Mouse (Mus musculus) induced T-regulatory cell, adult 2 months (primary cell): Measurements from ENCODE around the gene Mmp2.
"Not testable (repeated sequence)": the region's sequence is repeated elsewhere in the genome, so short reads cannot be mapped to it uniquely, and the experiment has no call there.

ENCODE experiments used
- DNase-seq: peaks from one replicate; pipeline ENCODE4 v3.0.0-alpha.2; 2012; ENCODE audit warnings: low read depth

Mmp2 gene

GRCm38 (mm10) chr8:92827243-92828034 is at the start of gene Mmp2:
Gene Mmp2, plus strand, starts transcription at chr8:92827291.
- no peak for DNase-seq

GRCm38 (mm10) chr8:92780976-92781375 is 46.1 kb upstream of the Mmp2 start:
- no peak for DNase-seq

DNA sequence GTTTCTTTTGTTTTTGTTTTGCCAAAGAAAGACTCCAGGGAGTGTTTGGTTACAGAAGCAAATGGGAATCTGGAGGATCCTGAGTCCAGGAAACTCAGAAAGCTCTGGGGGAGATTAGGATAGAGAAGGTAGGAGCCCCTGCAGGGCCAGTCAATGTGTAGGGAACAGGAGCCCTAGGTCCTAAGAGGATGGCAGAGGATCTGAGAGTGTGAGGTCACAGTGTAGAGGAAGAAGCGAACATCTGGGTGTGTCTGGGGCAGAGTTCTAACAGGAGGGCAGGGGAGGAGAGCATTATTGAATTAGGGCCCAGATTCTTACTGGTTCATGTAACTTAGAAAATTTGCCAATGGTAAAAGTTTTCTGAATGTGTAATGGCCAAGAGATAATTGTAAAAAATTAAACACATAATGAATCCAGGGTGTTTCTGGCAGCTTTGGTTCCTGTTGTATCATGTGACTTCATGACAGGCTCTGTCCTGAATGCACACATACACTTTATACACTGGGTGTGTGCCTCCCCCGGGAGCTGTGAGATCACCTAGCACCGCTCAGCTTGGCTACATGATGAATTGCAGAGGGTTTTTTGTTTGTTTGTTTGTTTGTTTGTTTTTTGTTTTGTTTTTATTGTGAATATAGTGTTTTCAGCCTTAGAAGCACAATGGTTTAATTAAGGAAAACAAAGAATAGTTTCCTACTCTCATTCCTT is 43.0 kb upstream of the Mmp2 start:
- DNase-seq, result no peak

DNA sequence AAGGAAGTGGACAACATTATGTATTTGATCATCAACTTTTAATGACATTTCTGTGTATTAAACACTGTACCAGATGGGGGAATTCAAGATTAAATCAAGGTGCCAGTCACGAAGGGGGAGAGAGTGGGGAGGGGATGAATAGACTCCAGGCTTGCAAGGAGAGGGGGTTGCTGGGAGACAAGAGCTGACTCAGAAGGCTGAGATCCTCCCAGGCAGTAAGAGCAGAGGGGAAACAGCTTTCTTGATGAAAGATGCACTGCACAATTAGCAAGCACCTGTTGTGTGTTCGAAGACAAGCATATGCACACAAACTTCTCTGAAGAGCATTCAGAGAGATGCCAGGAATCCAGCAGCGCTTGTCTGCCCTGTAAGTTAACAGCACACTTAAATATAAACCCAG is 36.3 kb upstream of the Mmp2 start:
- DNase-seq, result no peak

GRCm38 (mm10) chr8:92791999-92792398 is 35.1 kb upstream of the Mmp2 start:
- not testable (repeated sequence) for DNase-seq

- no peak for DNase-seq
Observed at GRCm38 (mm10) chr8:92793852-92794580, 33.1 kb upstream of the Mmp2 start.

GRCm38 (mm10) chr8:92797527-92797931 is 29.6 kb upstream of the Mmp2 start:
- no peak for DNase-seq

GRCm38 (mm10) chr8:92799406-92799805 is 27.7 kb upstream of the Mmp2 start:
- no peak for DNase-seq

GRCm38 (mm10) chr8:92801231-92801630 is 25.9 kb upstream of the Mmp2 start:
- DNase-seq, result no peak

DNA sequence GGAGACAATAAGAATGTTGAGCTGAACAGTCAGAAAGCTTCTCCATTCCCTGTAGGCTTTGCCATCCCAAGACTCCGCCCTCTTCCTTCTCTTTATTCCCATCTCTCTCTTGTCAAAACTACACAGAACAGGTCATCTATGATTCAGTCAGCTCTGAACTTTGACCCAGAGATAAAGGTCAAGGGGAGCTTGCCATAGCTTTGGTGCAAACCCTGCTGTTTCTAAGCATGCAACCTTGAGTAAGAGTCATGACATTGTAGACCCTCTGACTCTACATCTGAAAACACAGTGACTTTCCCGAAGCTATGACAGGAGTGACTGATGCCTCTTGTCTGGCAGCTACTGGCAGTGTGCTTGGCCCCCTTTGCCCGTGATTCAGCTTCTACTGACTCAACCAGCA is 24.5 kb upstream of the Mmp2 start:
- DNase-seq, result no peak

GRCm38 (mm10) chr8:92812773-92813172 is 14.3 kb upstream of the Mmp2 start:
- DNase-seq, result no peak

DNA sequence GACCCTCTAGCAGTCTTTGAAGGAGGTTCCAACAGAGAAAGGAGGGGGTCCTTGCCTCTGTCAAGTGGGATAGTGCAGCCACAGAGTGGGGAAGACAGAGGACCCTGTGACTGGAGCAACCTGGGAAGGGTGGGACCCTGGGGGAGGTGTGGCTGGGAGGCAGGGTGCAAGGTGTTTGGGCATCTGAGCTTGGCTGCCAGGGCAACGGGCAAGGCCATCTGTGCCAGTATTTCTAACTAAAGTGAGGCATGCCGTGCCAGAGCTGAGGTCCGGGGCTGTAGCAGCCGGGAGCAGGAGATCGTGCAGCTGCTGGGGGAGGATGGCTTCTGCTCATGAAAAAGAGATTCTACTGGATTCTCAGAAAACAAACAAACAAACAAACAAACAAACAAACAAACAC is 11.4 kb upstream of the Mmp2 start:
- DNase-seq, result no peak

DNA sequence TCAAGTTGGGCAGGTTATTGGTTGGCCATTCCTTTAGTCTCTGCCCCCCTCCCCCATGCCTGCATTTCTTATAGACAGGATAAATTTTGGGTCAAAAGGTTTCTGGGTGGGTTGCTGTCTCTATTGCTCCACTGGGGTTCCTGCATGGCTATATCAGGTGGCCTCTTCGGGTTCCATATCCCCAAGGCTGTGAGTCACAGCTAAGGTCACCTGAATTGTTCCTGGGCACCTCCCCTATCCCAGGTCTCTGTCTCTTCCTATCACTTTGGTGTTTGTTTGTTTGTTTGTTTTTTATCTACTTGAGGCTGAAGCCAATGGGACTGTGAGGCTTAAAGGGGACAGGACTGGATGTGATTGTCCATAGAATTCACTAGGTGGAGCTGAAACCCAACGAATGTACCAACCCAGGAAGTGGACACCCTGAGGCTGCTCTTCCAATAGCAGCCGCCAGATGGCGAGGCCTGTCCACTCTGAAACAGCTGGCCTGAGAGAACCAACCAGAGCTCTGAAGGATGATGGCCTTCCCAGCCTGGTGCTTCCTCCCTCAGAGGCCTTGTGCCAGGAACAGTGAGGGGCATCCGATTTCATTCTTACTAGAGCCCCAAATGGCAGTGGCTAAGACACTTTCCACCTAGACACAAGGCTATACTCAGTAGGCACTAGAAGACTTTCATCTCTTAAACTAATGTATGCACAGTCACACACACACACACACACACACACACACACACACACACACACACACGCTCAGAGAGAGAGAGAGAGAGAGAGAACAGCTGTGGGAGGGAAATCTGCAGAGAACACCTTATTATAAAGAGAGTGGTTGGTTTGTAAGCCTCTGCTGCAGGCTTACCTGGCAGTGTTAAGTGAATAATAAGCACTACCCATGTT is 8.9 kb upstream of the Mmp2 start:
- peak; percentile 36 for DNase-seq

- DNase-seq, result no peak
Observed at GRCm38 (mm10) chr8:92821151-92821550, 5.9 kb upstream of the Mmp2 start.

DNA sequence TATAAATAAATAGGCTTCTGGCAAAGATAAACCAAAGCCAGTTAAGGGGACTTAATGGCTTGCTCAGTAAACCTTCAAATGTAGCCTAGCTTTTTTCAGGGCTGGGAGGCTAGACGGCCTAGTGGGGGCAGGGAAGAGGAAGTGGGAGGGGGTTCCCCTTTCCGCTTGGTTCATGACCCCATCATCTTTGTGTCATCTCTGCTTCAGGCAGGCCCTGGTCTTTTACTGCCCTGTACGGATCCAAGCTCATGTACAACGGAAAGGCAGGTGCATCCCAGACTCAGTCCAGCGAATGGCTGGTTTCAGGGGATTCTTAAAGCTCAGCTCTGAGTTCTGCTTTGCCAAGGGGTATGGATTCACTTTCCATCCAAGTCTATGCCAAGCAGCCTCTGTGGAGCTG is 4.7 kb upstream of the Mmp2 start:
- no peak for DNase-seq

- no peak for DNase-seq
Observed at GRCm38 (mm10) chr8:92825991-92826390, 1.1 kb upstream of the Mmp2 start.

DNA sequence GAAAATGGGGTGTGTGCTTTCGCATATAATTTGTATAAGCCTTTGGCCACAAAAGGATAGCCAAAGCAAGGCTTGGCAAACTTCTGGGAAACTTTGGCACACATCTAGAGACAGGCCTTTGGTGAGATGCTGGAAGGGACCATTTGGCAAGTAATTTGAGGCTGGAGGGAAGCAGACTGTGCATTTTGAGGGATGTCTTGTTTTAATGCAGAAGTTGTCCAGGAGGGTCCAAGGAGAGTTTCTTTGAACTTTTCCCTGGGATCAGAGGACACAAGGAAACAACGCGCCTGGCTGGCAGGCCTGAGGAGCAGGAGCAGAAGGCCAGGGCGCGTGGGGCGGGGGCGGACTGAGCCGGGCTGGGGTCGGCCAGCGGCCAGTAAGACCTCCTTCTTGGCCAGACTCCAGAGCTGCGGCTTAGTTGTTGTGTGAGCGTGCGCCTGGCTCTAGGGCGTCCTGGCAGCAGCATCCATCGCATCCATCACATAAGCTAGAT is 1.2 kb downstream of the Mmp2 start:
- no peak for DNase-seq

GRCm38 (mm10) chr8:92834065-92834731 is 7.1 kb downstream of the Mmp2 start:
- DNase-seq, result no peak

DNA sequence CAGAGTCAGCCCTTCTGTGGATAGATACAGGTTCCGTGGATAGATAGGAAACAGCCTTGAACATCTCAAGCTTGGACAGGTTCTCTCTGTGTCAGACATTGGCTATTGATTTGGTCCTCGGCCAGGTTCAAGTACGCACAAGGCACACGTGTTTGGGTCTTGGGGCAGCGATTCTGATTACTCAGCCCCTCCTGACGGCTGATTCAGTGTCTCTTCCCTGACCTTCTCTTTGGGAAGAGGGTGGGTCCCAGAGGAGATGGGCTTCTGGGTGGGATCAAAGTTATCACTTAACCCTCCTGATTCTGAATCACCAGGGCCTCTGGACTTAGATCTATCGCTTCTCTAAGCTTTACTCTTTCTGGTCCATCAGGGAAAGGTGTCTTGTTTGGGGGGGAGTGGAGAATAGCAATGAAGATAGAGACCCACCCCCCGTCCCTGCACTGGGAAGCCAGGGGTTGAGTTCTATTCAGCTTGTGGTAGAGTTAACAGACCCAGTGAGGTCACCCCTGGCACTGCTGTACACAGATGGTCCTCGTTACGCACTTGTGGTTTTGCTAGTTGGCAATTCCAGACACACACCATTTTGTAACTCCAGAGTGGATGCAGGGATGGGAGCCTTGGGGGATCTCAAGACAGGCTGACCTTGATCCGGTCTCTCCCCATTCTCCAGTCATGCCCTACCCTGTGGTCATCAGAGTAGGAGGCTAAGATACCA is 7.9 kb downstream of the Mmp2 start:
- no peak for DNase-seq

GRCm38 (mm10) chr8:92835901-92836300 is 8.8 kb downstream of the Mmp2 start:
- DNase-seq, result no peak
